ENCODE assay signal across 8 mouse cellular contexts in the genomic region with DNA sequence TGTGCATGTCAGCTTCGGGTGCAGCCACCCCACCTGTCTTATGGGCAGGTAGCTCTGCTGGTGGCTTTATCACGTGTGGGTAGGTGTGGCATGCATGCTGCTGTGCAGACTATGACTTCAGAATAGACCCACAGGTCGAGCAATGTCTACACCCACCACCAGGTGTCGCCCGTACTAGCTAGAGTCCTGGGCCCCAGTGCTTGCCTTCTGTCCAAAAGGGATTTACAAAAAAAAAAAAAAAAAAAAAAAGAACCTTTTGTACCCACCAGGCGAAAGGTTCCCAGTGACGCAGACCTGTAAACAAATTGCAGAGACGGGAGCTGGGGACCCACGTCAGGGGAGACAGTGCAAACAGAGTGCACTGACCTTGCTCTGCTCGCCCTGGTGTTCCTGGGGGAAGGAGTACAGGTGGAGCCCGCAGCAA. TPM values are rescaled to one million over a fixed set of nuclear protein-coding genes. Genes with fewer than 3 reads are reported as not detected.
DNase-seq lines count a peak whose midpoint lies in the region; ATAC-seq and TF ChIP-seq lines count a peak whose summit lies in the region.

No protein-coding gene starts in this region.

- no peak overlapping the region for H3K9ac ChIP-seq in liver, embryonic 14.5 days (replicated peaks)
- no peak overlapping the region for H3K9ac ChIP-seq in neural tube, embryonic 12.5 days

- TF ChIP-seq CTCF in bone marrow, adult 2 months (IDR thresholded peaks at IDR 0.05; ENCODE audit: control insufficient read depth, insufficient read depth, low read length): peak; percentile 65
- TF ChIP-seq CTCF in liver, embryonic 14.5 days (IDR thresholded peaks at IDR 0.05; ENCODE audit: low read depth): peak; percentile 78

- intact Hi-C loops in heart, postnatal 10 days (cut with DNase I): loop anchor here (5.0 kb wide), 1 partner anchor 127 kb away; no protein-coding TSS in a partner anchor

- H3K4me3 ChIP-seq in bone marrow, adult 2 months (replicated peaks; ENCODE audit: control insufficient read depth, low read depth, low read length): no peak overlapping the region
- H3K4me3 ChIP-seq in liver, embryonic 14.5 days (ENCODE audit: insufficient read depth in 1 of 2, low read depth in 2 of 2, low read length in 2 of 2): no peak overlapping the region
- no peak overlapping the region for H3K4me3 ChIP-seq in neural tube, embryonic 12.5 days

- no peak overlapping the region for H3K4me2 ChIP-seq in liver, embryonic 14.5 days (ENCODE audit: low read depth)
- no peak overlapping the region for H3K4me2 ChIP-seq in neural tube, embryonic 12.5 days (replicated peaks)

- no peaks in the 10 kb centered on the region for H3K36me3 ChIP-seq in liver, embryonic 14.5 days (replicated peaks; ENCODE audit: control insufficient read depth, insufficient read depth, low read depth)
- no peaks in the 10 kb centered on the region for H3K36me3 ChIP-seq in neural tube, embryonic 12.5 days

- H3K9me3 ChIP-seq in liver, embryonic 14.5 days (ENCODE audit: control insufficient read depth, low read length): no peaks in the 10 kb centered on the region
- H3K9me3 ChIP-seq in neural tube, embryonic 12.5 days: 0 out of 2 replicates have a peak, but pooled peaks cover 4% of the 10 kb centered on the region

- no peak overlapping the region for H3K27ac ChIP-seq in bone marrow, adult 2 months (ENCODE audit: control insufficient read depth, insufficient read depth, low read depth, low read length, poor library complexity)
- no peak overlapping the region for H3K27ac ChIP-seq in liver, embryonic 14.5 days
- no peak overlapping the region for H3K27ac ChIP-seq in neural tube, embryonic 12.5 days

- peak; percentile 64 for DNase-seq in CD4-positive, CD25-positive, alpha-beta regulatory T cell, adult 2 months (ENCODE audit: low read depth, low spot score)
- DNase-seq in heart, postnatal 10 days: peak; percentile 81 to 90
- DNase-seq in kidney, postnatal 36 days: peak; percentile 94 to 95
- DNase-seq in liver, embryonic 14.5 days (ENCODE audit: low read depth in 3 of 3, low spot score in 3 of 3): peak; percentile 28 to 29 (median 28)
- DNase-seq in testis, postnatal 10 days (ENCODE audit: low spot score): peak; percentile 91

- ATAC-seq in erythroid progenitor cell, adult 5-6 weeks (replicated peaks; ENCODE audit: low FRiP score, poor library complexity, severe bottlenecking): 0 out of 2 replicates have a peak, but pooled peaks have one; percentile 49
- peak; percentile 76 for ATAC-seq in liver, embryonic 14.5 days (ENCODE audit: insufficient read depth)
- peak; percentile 76 for ATAC-seq in neural tube, embryonic 12.5 days (ENCODE audit: low FRiP score, low read depth)

- 0 out of 2 replicates have a peak, but pooled peaks have one; percentile 19 for TF ChIP-seq EP300 in liver, embryonic 14.5 days (IDR thresholded peaks at IDR 0.05; ENCODE audit: low read depth)

- H3K27me3 ChIP-seq in liver, embryonic 14.5 days (ENCODE audit: control insufficient read depth, insufficient read depth, low read length): no peaks in the 10 kb centered on the region
- no peaks in the 10 kb centered on the region for H3K27me3 ChIP-seq in neural tube, embryonic 12.5 days (replicated peaks)

- H3K4me1 ChIP-seq in bone marrow, adult 2 months (ENCODE audit: control insufficient read depth, insufficient read depth, low read length): no peaks in the 10 kb centered on the region
- peaks cover 0 to 5% of the 10 kb centered on the region in 2 experiments; a peak in 1 of 4 replicates for H3K4me1 ChIP-seq in liver, embryonic 14.5 days (replicated peaks; ENCODE audit: control insufficient read depth in 2 of 2, insufficient read depth in 2 of 2, low read length in 1 of 2)
- H3K4me1 ChIP-seq in neural tube, embryonic 12.5 days: no peaks in the 10 kb centered on the region

- WGBS in bone marrow, adult 2 months: 25% methylated on average over 11 of the region's 11 CpGs
- 17% methylated on average over 11 of the region's 11 CpGs for WGBS in liver, embryonic 14.5 days (ENCODE audit: insufficient replicate concordance)
- WGBS in neural tube, embryonic 12.5 days: 22% methylated on average over 11 of the region's 11 CpGs

- TF ChIP-seq POLR2A in bone marrow, adult 2 months (IDR thresholded peaks at IDR 0.05; ENCODE audit: borderline replicate concordance, control insufficient read depth, low read depth, low read length): no peak

RNA-seq across cellular contexts. Expression of gene Cfap100, which starts 6.6 kb away (rescaled TPM):
- polyA plus RNA-seq in bone marrow, adult 2 months (2011; ENCODE audit: insufficient read depth, insufficient read length, low replicate concordance, missing spikeins): 0.72 TPM in 1 of 2 replicates, not detected in the other
- total RNA-seq in erythroid progenitor cell, adult 5-6 weeks (2015; ENCODE audit: low replicate concordance): not detected in 2 replicates
- not detected in 2 replicates for total RNA-seq in erythroid progenitor cell, adult 5-6 weeks (2017; ENCODE audit: low replicate concordance)
- under 1 TPM in 1 of 2 experiments, not detected in 1; 0.41 TPM for total RNA-seq in heart, postnatal 10 days (2021)
- 0.01 and 0.18 TPM in 2 replicates for polyA plus RNA-seq in liver, embryonic 14.5 days (2012; rRNA removed)
- 0.06 TPM in 1 of 2 replicates, not detected in the other for polyA plus RNA-seq in liver, embryonic 14.5 days (2014; fragmentation: Nextera tagmentation; extraction: Ambion mirVana)
- polyA plus RNA-seq in neural tube, embryonic 12.5 days (2016; fragmentation: Nextera tagmentation; extraction: Ambion mirVana): 2.1 and 2.9 TPM in 2 replicates

RNA-seq across cellular contexts. Expression of gene Klf15, which starts 27.2 kb away (rescaled TPM):
- polyA plus RNA-seq in bone marrow, adult 2 months (2011; ENCODE audit: insufficient read depth, insufficient read length, low replicate concordance, missing spikeins): 2.5 TPM in 1 of 2 replicates, not detected in the other
- not detected in 2 replicates for total RNA-seq in erythroid progenitor cell, adult 5-6 weeks (2015; ENCODE audit: low replicate concordance)
- 0.08 and 0.39 TPM in 2 replicates for total RNA-seq in erythroid progenitor cell, adult 5-6 weeks (2017; ENCODE audit: low replicate concordance)
- 10 to 100 TPM; 15.6 to 38.7 TPM for total RNA-seq in heart, postnatal 10 days (2021)
- 7.1 and 7.6 TPM in 2 replicates for polyA plus RNA-seq in liver, embryonic 14.5 days (2012; rRNA removed)
- 9.9 and 10.2 TPM in 2 replicates for polyA plus RNA-seq in liver, embryonic 14.5 days (2014; fragmentation: Nextera tagmentation; extraction: Ambion mirVana)
- 6.1 and 6.6 TPM in 2 replicates for polyA plus RNA-seq in neural tube, embryonic 12.5 days (2016; fragmentation: Nextera tagmentation; extraction: Ambion mirVana)

RNA-seq across cellular contexts. Expression of gene Aldh1l1, which starts 51.0 kb away (rescaled TPM):
- 2.3 and 4.5 TPM in 2 replicates for polyA plus RNA-seq in bone marrow, adult 2 months (2011; ENCODE audit: insufficient read depth, insufficient read length, low replicate concordance, missing spikeins)
- total RNA-seq in erythroid progenitor cell, adult 5-6 weeks (2015; ENCODE audit: low replicate concordance): 1.1 TPM in 1 of 2 replicates, not detected in the other
- 1.8 TPM in 1 of 2 replicates, not detected in the other for total RNA-seq in erythroid progenitor cell, adult 5-6 weeks (2017; ENCODE audit: low replicate concordance)
- total RNA-seq in heart, postnatal 10 days (2021): 1 to 10 TPM; 1.0 to 2.2 TPM
- 8.4 and 9.2 TPM in 2 replicates for polyA plus RNA-seq in liver, embryonic 14.5 days (2012; rRNA removed)
- 10.6 and 12.5 TPM in 2 replicates for polyA plus RNA-seq in liver, embryonic 14.5 days (2014; fragmentation: Nextera tagmentation; extraction: Ambion mirVana)
- 9.5 and 9.7 TPM in 2 replicates for polyA plus RNA-seq in neural tube, embryonic 12.5 days (2016; fragmentation: Nextera tagmentation; extraction: Ambion mirVana)

Comparison
In these comparisons a context has a peak if more than half of its experiments do, and no peak if none do; other contexts are left out.
1. DNase-seq: peak in every context shown above with its lines; median percentile 94 in kidney, postnatal 36 days; 91 in testis, postnatal 10 days; 86 in heart, postnatal 10 days; 64 in CD4-positive, CD25-positive, alpha-beta regulatory T cell, adult 2 months; 28 in liver, embryonic 14.5 days.